Mouse (Mus musculus) left cerebral cortex, adult 8-10 months (tissue): ENCODE measurements around the gene Faf1. TPM values are rescaled to one million over a fixed set of nuclear protein-coding genes. Genes with fewer than 3 reads are reported as not detected.

Experiments used
- DNase-seq, 2 experiments: peaks; one replicate each; pipeline ENCODE4 v3.0.0; 2022; ENCODE audit warnings: low spot score in 2 of 2
- total RNA-seq, 4 experiments: library from RNA; stranded (reverse); gene quantifications; 2 replicates each; pipeline ENCODE4 v1.2.4; 2022

Gene Faf1
- total RNA-seq, 4 experiments from 2014 or later = 25.6 to 27.4 (median 27.1) TPM

GRCm38 (mm10) chr4:110006044-110006443 lies 329.7 kb downstream of the Faf1 start:
- no peak for DNase-seq

Other genes with a start within 250 kb of the Faf1 start
- gene Rnf11, start 191.9 kb upstream of the Faf1 start, total RNA-seq = 100 to 1,000 TPM; 180 to 209 (median 196) TPM
- gene 4930522H14Rik, start 145.3 kb upstream of the Faf1 start, total RNA-seq = not detected
- gene Cdkn2c, start 9.4 kb upstream of the Faf1 start, total RNA-seq = 1 to 10 TPM; 3.3 to 4.4 (median 3.6) TPM